Mouse (Mus musculus) embryonic facial prominence, embryonic 13.5 days (tissue): ENCODE results near the gene Ncf4. TPM values are rescaled to one million over a fixed set of nuclear protein-coding genes. Genes with fewer than 3 reads are reported as not detected.

Experiments used
- ATAC-seq: fragments of 200-750 bp; cut with Nextera tagmentation; 2 replicates; pipeline ENCODE4 v1.8.0; 2017; ENCODE audit warnings: low read depth; ENCODE audit not compliant: insufficient number of reproducible peaks, insufficient read depth, low FRiP score, low TSS enrichment
- H3K27ac ChIP-seq: fragments of 300-500 bp; sonication (generic); 2 replicates; pipeline ENCODE4 v1.5.1; 2015; ENCODE audit warnings: moderate library complexity, mild to moderate bottlenecking, inconsistent platforms
- H3K27me3 ChIP-seq: fragments of 300-500 bp; sonication (generic); 2 replicates; pipeline ENCODE4 v1.6.1; 2015; ENCODE audit warnings: mild to moderate bottlenecking, inconsistent platforms
- H3K36me3 ChIP-seq: fragments of 300-500 bp; sonication (generic); 2 replicates; pipeline ENCODE4 v1.6.1; 2015; ENCODE audit warnings: mild to moderate bottlenecking, inconsistent platforms
- H3K4me1 ChIP-seq: fragments of 300-500 bp; sonication (generic); 2 replicates; pipeline ENCODE4 v1.6.1; 2015; ENCODE audit warnings: inconsistent platforms
- H3K4me2 ChIP-seq: fragments of 300-500 bp; sonication (generic); 2 replicates; pipeline ENCODE4 v1.6.1; 2015; ENCODE audit warnings: moderate library complexity, mild to moderate bottlenecking, inconsistent platforms
- H3K4me3 ChIP-seq: fragments of 300-500 bp; sonication (generic); 2 replicates; pipeline ENCODE4 v1.5.1; 2015; ENCODE audit warnings: mild to moderate bottlenecking, inconsistent platforms
- H3K9ac ChIP-seq: fragments of 300-500 bp; sonication (generic); 2 replicates; pipeline ENCODE4 v1.6.1; 2015; ENCODE audit warnings: mild to moderate bottlenecking, inconsistent platforms
- H3K9me3 ChIP-seq: fragments of 300-500 bp; sonication (generic); 2 replicates; pipeline ENCODE4 v1.6.1; 2016; ENCODE audit warnings: inconsistent platforms
- WGBS: fragments of 180-500 bp; shearing (Covaris S2); methylation state at CpG from one replicate; pipeline ENCODE4 v1.1.7; 2015; ENCODE audit warnings: mixed read lengths; 5-methylcytosine and 5-hydroxymethylcytosine counted together
- microRNA-seq: library from miRNA; unstranded; fragments of <30 nt; microRNA quantifications from one replicate; pipeline ENCODE4, GENCODE M21; 2016
- polyA plus RNA-seq: library from polyadenylated mRNA; unstranded; fragments of >200 nt; fragmentation: Nextera tagmentation; extraction: Ambion mirVana; gene quantifications from 2 replicates; pipeline ENCODE4 v1.2.1, GENCODE M21; 2015

Ncf4 gene
- polyA plus RNA-seq, 1 experiment from 2014 or later: 2.4 TPM

- Histone ChIP-seq H3K4me2 (no peak overlapping the region), H3K36me3 (no peaks in the 10 kb centered on the region), H3K4me3 (no peak overlapping the region), H3K4me1 (no peaks in the 10 kb centered on the region), H3K9ac (no peak overlapping the region), H3K27me3 (no peaks in the 10 kb centered on the region), H3K27ac (no peak overlapping the region), H3K9me3 (no peaks in the 10 kb centered on the region)
- 76% methylated on average over 1 of the region's 1 CpGs for WGBS
- no peak for ATAC-seq
Measured at GRCm38 (mm10) chr15:78298558-78298957, 54.0 kb downstream of the Ncf4 start.

- Histone ChIP-seq H3K4me2 (no peak overlapping the region), H3K4me3 (no peak overlapping the region), H3K9me3 (no peaks in the 10 kb centered on the region), H3K4me1 (no peaks in the 10 kb centered on the region), H3K9ac (no peak overlapping the region), H3K27me3 (no peaks in the 10 kb centered on the region), H3K36me3 (no peaks in the 10 kb centered on the region), H3K27ac (no peak overlapping the region)
- WGBS: 76% methylated on average over 3 of the region's 3 CpGs
- ATAC-seq: no peak
Measured at GRCm38 (mm10) chr15:78299641-78300040, 55.0 kb downstream of the Ncf4 start.

- H3K27me3 ChIP-seq: no peaks in the 10 kb centered on the region
- H3K36me3 ChIP-seq: no peaks in the 10 kb centered on the region
- H3K4me1 ChIP-seq: no peaks in the 10 kb centered on the region
- no peak overlapping the region for H3K4me2 ChIP-seq
- no peak for ATAC-seq
- no peak overlapping the region for H3K4me3 ChIP-seq
- no peak overlapping the region for H3K9ac ChIP-seq
- no peak overlapping the region for H3K27ac ChIP-seq
- H3K9me3 ChIP-seq: no peaks in the 10 kb centered on the region
Measured at GRCm38 (mm10) chr15:78300773-78301172, 56.2 kb downstream of the Ncf4 start.

GRCm38 (mm10) chr15:78302718-78303117, 58.1 kb downstream of the Ncf4 start:
- Histone ChIP-seq H3K4me2 (no peak overlapping the region), H3K9ac (no peak overlapping the region), H3K27me3 (no peaks in the 10 kb centered on the region), H3K9me3 (no peaks in the 10 kb centered on the region), H3K4me3 (no peak overlapping the region), H3K4me1 (no peaks in the 10 kb centered on the region), H3K27ac (no peak overlapping the region), H3K36me3 (no peaks in the 10 kb centered on the region)
- ATAC-seq: no peak
- 89% methylated on average over 4 of the region's 4 CpGs for WGBS

- Histone ChIP-seq H3K4me3 (no peak overlapping the region), H3K4me2 (no peak overlapping the region), H3K27me3 (no peaks in the 10 kb centered on the region), H3K9ac (no peak overlapping the region), H3K27ac (no peak overlapping the region), H3K36me3 (no peaks in the 10 kb centered on the region), H3K9me3 (no peaks in the 10 kb centered on the region), H3K4me1 (no peaks in the 10 kb centered on the region)
- no peak for ATAC-seq
- 87% methylated on average over 6 of the region's 6 CpGs for WGBS
Measured at GRCm38 (mm10) chr15:78303665-78304233, 59.1 kb downstream of the Ncf4 start.

GRCm38 (mm10) chr15:78305341-78305933, 60.8 kb downstream of the Ncf4 start, which contains the start of gene Csf2rb2:
Gene Csf2rb2, minus strand, starts transcription at chr15:78305721.
- H3K4me1 ChIP-seq: no peaks in the 10 kb centered on the region
- no peaks in the 10 kb centered on the region for H3K36me3 ChIP-seq
- H3K4me3 ChIP-seq: no peak within 1 kb of the TSS
- no peaks in the 10 kb centered on the region for H3K27me3 ChIP-seq
- H3K9ac ChIP-seq: no peak within 1 kb of the TSS
- ATAC-seq: no peak
- no peak within 1 kb of the TSS for H3K4me2 ChIP-seq
- no peak within 1 kb of the TSS for H3K27ac ChIP-seq
- whole genome bisulfite sequencing: 84% methylated on average over 10 of the region's 10 CpGs
- no peaks in the 10 kb centered on the region for H3K9me3 ChIP-seq

GRCm38 (mm10) chr15:78309865-78310264, 65.3 kb downstream of the Ncf4 start:
- 23% methylated on average over 5 of the region's 5 CpGs for WGBS
- no peaks in the 10 kb centered on the region for H3K9me3 ChIP-seq
- no peaks in the 10 kb centered on the region for H3K4me1 ChIP-seq
- no peak overlapping the region for H3K9ac ChIP-seq
- H3K27me3 ChIP-seq: no peaks in the 10 kb centered on the region
- H3K36me3 ChIP-seq: no peaks in the 10 kb centered on the region
- H3K27ac ChIP-seq: no peak overlapping the region
- ATAC-seq: no peak
- H3K4me3 ChIP-seq: no peak overlapping the region
- no peak overlapping the region for H3K4me2 ChIP-seq

- Histone ChIP-seq H3K9me3 (no peaks in the 10 kb centered on the region), H3K36me3 (no peaks in the 10 kb centered on the region), H3K9ac (no peak overlapping the region), H3K4me2 (no peak overlapping the region), H3K27me3 (no peaks in the 10 kb centered on the region), H3K4me3 (no peak overlapping the region), H3K4me1 (no peaks in the 10 kb centered on the region), H3K27ac (no peak overlapping the region)
- 74% methylated on average over 4 of the region's 4 CpGs for WGBS
- ATAC-seq: no peak
Measured at GRCm38 (mm10) chr15:78310971-78311370, 66.4 kb downstream of the Ncf4 start.

Small RNA genes lying within 50 kb of the gene (microRNA-seq; reads per million reads assigned to microRNA genes)
- not detected for gene Mir7676-1

Other genes starting within 250 kb of the Ncf4 start
- 0.04 and 0.14 TPM in 2 replicates for gene Cacng2, start 124.8 kb upstream of the Ncf4 start, polyA plus RNA-seq
- gene Ift27, start 70.7 kb upstream of the Ncf4 start, polyA plus RNA-seq: 83.5 and 94.3 TPM in 2 replicates
- gene Pvalb, start 38.4 kb upstream of the Ncf4 start, polyA plus RNA-seq: not detected in 2 replicates
- 0.23 and 0.70 TPM in 2 replicates for gene Csf2rb2, start 60.9 kb downstream of the Ncf4 start, polyA plus RNA-seq
- gene Csf2rb, start 81.0 kb downstream of the Ncf4 start, polyA plus RNA-seq: 1.6 and 1.9 TPM in 2 replicates
- not detected in 2 replicates for gene Tex33, start 151.1 kb downstream of the Ncf4 start, polyA plus RNA-seq
- gene Tst, start 161.1 kb downstream of the Ncf4 start, polyA plus RNA-seq: 22.6 and 25.9 TPM in 2 replicates
- gene Mpst, start 161.6 kb downstream of the Ncf4 start, polyA plus RNA-seq: 2.6 and 2.8 TPM in 2 replicates
- 49.5 and 50.6 TPM in 2 replicates for gene Kctd17, start 183.8 kb downstream of the Ncf4 start, polyA plus RNA-seq
- 0.53 and 1.5 TPM in 2 replicates for gene Tmprss6, start 223.8 kb downstream of the Ncf4 start, polyA plus RNA-seq